Mouse (Mus musculus) lung, postnatal 14 days (tissue): Measurements from ENCODE around the gene Tradd.

ENCODE experiments used
- DNase-seq: peaks from one replicate; pipeline ENCODE4 v3.0.0; 2021

Tradd gene

DNA sequence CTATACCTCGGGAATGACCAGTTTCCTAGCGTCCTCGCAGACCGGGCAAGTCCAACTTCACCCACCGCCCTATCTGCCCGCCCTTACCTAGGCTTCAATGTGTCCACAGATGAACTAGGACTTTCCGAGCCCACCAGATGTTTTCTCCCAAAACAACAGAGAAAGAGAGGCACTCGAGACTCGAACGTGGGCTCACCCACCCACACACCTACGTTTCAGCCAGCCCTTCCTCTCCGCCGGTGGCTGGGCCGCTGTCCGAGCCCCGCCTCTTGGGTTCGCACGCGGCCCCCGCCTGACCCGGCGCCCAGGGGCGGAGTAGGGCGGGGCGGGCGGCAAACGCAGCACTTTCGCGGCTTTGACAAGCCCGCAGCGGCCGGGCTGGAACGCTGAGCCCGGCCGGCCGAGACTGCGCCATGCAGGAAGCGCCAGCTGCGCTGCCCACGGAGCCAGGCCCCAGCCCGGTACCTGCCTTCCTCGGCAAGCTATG, 5.1 kb upstream of the Tradd start, which contains the start of gene Hsf4:
Gene Hsf4 (plus strand): TSS at position 341 of the 487 bp plus-strand sequence.
- peak; percentile 75 for DNase-seq

DNA sequence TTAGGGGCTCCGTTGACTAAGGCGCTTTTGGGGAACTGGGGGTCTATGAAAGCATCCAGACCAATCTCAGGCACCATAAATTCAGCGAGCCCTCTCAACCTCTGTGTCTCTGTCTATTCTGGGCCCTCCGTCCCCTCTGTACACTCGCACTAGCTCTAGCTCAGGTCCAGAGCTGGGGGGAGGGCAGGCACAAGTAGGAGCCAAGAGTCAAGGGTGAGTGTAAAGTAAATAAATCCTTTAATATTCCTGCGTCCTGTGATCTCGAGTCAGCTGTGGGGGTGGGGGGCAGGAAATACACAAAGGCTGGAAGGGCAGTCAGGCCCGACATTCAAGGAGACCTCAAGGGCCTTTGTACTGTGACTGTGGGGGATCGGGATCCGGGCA, 4.7 kb upstream of the Tradd start:
- DNase-seq = peak; percentile 58

DNA sequence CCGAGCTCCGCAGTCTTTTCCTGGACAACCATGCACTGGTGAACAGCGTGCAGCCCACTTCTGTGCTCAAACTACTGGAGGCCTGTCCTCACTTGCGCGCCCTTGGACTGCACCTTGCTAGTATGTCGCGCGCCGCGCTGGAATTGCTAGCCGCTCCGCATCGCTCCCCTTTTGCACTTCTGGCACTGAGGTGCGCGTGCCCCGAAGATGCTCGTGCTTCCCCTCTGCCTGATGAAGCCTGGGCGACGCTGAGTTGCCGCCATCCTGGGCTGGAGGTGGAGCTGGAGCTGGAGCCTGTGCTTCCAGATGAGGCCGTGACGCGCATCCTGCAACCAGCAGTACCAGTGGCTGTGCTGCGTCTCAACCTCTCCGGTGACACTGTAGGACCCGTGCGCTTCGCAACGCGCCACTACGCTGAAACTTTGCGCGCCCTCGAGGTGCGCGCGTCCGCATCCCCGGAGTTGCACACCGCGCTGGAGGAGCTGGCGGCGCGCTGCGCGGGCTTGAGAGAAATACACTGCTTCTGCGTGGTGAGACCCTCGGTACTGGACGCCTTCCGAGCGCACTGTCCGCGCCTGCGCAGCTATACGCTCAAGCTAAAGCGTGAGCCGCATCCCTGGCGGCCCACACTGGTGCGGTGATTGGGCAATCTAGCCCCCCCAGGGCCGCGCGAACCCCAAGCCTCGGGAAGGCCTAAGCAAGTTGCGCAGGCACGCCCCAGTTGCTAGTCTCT, 4.1 kb upstream of the Tradd start:
- DNase-seq = no peak

DNA sequence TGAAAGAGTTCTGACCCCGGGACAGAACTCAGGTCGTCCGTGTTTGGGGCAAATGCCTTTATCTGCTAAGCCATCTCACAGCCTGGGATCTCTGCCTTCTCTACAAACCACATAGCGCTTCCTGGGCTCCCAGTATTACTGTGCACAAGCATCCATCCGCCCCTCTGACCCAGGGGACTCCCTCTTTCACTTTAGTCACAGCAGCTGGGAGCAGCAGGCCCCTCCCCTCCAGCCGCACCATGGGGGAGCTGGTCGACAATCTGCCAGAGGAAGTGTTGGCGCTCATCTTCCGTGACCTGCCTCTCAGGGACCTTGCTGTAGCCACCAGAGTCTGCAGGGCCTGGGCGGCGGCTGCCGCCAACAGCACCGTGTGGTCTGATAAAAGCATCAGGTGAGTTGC, 2.4 kb upstream of the Tradd start:
- no peak for DNase-seq

DNA sequence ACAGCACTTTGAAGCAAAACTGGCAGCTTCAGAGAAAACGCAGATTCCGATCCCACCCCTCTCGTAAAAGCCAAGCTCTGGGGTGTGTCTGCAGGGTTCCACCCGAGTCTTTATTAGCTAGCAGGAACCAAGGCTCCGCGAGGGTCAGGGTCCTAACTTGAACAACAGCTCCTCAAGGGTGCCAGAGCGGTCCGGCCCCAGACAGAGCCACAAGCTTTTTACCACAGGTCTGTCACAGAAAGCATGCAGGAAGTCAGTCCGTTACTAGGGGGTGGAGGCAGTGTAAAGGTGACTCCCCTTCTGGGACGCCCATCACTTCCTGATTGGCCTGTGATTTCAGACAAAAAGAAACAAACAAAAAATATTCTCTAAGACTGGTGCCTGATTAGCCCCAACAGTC, 719 bp upstream of the Tradd start:
- no peak for DNase-seq

DNA sequence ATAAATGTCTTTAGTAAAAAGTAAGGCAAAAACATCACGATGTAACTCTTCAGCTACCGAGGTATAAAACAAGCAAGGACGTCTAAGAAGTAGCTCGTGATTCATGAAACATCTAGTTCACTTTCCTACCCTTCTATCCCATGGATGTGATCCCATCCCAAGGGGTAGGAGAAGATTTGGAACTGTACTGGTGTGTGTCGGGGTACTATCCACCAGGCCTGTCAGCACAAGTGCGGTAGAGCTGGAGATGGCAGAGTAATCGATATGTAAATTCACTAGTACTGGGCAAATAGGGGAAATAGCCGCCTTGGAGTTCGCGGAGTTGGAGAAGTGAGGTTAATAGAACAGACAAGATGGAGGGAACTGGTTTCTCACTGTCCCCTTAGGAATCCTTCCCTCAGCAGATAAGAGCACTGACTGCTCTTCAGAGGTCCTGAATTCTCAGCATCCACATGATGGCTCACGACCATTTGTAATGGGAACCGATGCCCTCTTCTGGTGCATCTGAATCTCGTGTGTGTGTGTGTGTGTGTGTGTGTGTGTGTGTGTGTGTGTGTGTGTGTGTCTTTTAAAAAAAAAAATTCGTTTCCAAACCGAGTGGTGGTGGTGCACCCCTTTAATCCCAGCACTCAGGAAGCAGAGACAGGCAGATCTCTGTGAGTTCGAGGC, 1.0 kb downstream of the Tradd start:
- no peak for DNase-seq

DNA sequence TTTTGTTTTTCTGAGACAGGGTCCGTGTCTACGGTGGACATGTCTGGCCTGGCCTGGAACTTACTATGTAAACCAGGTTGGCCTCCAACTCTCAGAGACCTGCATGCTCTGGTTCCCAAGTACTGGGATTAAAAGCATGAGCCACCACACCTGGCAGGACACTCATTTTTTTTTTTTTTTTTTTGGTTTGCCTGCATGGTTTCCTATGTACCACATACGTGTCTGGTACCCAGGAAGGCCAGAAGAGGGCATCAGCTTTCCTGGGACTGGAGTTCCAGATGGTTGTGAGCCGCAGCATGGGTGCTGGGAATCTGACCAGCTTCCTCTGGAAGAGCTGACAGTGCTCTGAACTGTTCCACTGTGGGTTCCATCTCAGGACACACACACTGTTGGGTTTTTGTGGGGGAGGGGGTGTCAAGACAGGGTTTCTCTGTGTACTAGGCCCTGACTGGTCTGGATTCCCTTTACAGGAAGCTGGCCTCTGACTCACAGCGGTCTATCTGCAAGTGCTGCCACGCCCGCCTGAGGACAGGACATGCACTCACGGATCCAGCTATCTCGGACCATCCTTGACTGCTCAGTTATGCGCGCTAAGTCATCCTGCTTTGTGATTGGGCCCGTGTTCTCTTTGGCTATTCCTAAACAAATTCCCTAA, 3.0 kb downstream of the Tradd start:
- no peak for DNase-seq

DNA sequence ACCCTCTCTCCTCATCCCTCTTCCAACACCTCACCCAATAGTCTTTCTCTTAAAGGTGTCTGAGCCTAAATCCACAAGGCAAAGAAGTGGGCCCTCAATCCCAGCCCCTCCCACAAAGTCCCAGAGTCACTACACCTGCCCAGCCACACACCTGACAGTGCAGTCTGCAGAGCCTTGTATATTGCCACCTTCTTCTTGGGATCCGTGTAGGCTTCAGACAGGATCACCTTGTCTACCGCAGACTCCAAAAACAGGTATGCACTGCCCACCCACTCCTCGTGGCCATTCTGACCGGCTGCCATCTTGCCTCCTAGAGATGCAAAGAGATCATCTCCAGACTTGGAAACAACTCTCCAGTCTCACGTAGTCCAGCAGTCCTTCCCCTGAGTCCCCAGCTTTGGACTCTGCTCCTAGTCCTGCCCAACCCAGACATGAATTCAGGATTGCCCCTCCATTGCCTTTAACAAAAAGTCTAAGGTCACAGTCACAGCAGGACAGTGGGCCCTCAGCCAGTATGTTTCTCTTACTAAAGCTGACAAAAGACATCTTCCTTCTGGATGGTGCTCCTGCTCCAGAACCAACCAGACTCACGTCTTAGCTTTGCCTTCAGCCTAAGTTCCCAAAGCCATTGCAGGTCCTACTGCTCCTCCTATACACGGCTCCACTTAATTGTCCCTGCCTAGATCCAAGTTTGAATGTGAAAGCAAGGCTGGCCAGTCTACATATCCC, 3.9 kb downstream of the Tradd start:
- no peak for DNase-seq

DNA sequence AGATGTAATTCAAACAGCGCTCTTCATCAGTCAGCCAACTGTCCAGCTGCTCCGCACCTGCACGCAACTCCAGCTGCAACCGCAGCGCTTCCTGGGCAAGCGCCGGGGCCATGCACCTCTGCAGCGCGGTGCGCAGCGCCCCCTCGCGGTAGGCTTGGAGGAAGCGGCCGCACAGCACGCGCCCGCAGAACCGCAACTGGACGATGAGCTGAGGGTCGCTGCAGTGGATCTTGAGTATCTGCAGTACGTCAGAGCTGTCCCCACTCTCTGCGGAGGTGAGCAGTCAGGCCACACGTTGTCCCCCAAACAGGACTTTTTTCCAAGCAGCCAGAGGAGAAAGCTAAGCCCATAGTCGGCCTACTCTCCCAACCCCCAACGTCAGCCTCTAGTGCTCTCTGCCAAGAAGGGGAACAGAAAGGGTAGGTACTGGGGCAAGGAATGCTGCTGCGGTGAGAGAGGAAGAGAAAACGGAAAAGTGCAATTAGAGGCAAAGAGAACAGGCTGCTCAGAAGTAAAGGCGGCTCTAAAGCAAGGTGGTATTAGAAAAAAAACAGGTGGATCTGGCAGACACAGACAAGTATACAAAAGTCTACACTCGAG, 4.6 kb downstream of the Tradd start:
- peak; percentile 85 for DNase-seq

DNA sequence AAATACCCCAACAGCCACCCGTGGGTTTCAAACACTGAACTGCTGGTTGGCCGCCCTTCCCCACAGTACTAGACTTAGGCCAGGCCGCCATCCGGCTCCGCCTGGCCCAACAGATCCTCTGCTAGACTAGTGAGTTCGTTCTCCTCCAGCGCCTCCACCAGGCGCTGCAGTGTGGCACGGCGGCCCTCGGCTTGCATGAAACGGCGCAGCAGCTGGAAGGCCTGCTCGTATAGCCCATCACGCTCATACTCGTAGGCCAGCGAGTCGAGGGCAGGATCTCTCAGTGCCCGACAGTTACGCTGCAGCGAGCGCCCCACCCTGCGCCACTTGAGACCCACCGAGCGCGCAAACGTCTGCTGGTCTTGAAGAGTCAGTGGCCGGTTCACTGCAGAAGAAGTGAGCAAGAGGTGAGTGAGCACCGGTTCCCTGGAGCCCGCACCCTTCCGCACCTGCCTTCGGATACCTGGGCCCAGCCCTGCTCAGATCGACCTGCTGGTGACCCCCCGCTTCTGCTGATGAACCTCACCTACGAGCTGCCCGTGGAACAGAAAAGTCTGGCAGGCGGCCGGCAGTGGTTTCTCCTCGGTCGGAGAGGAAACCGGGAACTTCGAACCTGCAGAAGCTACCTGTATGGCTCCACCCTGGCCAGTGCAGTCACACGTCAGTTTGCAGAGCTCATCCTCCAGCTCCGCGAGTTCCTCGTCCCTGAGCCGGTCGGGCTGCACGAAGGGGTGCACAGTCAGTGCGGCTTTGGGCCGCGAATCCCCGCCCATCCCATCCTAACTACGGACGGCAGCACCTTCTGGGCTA, 5.3 kb downstream of the Tradd start:
- no peak for DNase-seq

DNA sequence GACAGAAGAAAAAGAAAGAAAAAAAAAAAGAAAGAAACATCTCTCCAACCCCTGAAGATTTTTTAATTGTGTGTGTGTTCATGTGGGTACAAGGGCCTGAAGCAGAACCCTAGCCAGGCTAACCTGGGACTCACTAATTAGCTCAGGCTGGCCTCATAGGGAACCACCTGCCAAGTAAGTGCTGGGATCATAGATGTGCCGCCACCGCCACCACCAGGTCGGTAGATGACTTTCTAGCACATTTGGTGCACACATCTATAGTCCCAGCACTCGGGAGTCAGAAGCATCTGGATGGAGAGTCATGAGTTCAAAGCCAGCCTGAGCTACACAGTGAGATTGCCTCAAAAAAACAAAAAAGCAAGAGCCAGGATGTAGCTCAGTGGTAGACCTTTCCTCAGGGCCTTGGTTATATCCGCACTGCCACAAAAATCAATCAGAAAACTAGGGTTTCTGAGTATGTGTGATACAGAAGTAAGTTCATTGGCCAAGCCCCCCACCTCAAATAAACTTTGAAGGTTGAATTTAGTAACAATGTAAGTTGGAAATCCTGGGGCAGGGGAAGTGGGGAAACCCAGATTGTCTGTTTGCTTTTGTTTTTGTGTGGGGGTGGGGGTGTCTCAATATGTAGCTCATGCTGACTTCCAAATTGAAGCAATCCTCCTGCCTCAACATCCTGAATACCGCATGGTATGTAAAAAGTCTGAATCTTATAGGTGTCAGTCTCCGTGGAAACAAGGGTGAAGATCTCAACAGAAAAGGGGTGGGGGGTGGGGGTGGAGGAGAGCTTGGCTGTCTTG, 6.9 kb downstream of the Tradd start:
- no peak for DNase-seq

DNA sequence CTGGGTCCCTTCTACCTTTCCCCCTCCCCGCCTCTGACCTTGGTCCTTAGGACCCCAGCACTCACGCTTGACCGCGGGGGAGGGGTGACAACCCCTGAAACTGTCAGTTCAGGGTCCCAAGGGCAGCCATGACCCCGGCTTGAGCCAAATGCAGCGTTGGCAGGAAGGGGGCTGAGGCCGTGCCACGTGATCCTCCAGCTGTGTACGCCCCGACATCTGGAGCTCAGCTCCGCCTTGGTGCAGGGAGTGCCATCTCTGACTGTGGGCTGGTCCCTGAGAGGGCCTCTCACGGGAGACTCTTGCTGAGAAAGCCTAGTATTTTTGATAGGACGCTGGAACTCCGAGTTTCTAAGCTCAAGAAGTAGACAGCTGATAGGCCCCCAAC, 9.5 kb downstream of the Tradd start, which contains the start of gene B3gnt9:
Gene B3gnt9 (minus strand): TSS at position 188 of the 385 bp plus-strand sequence.
- DNase-seq = peak; percentile 70

DNA sequence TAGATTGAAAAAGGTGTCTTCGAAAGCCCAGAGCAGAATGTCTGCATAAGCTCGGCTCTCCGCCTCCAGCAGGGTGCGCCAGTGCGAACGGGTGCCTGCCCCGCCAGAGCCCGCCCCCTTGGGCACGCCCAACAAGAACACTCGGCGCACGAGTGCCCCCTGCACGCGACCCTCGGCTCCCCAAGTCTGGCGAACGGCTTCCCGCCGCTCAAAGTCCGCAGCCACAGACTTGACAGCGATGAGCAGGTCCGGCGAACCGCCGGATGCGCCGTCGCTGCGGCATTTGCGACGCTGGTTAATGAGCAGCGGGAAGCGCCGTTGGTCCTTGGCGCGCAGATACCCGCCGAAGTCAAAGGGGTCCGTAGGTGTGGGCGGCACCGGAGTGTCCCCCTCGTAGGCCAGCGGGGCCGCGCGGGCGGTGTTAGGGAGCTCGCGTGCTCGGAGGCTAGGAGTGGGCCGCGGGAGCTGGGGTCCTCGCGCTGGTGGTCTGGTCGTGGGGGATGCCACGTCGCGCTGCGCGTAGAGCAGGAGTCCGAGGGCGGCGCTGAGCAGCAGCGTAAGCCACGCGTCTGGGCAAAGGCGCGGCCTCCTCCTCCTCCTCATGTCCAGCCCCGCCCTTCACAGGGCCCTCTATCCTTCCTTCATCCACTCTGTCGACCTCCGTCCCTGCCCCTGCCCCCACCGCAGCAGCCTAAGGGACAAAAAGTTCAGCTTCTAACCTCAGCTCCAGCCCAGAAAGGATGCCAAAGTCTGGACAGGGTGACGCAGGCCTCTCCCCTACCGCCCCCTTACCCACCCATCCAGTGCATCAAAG, 10.1 kb downstream of the Tradd start:
- peak; percentile 94 for DNase-seq

DNA sequence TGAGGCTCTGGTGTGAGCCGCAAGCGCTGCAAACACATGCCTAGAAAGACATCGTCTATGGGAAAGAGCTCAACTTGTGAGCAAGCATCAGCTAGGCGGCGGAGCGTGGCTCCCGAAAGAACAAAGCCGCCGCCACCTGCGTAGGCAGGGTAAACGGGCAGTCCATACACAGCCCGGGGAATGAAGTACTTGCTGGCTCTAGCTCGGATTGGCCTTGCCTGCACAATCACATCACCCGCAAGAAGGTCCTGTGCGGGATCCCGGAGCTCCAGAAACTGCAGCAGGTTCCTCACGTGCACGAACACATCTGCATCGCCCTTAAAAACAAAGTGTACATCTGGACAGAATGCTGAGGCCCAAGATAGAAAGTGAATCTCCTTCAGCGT, 10.7 kb downstream of the Tradd start:
- DNase-seq = no peak

DNA sequence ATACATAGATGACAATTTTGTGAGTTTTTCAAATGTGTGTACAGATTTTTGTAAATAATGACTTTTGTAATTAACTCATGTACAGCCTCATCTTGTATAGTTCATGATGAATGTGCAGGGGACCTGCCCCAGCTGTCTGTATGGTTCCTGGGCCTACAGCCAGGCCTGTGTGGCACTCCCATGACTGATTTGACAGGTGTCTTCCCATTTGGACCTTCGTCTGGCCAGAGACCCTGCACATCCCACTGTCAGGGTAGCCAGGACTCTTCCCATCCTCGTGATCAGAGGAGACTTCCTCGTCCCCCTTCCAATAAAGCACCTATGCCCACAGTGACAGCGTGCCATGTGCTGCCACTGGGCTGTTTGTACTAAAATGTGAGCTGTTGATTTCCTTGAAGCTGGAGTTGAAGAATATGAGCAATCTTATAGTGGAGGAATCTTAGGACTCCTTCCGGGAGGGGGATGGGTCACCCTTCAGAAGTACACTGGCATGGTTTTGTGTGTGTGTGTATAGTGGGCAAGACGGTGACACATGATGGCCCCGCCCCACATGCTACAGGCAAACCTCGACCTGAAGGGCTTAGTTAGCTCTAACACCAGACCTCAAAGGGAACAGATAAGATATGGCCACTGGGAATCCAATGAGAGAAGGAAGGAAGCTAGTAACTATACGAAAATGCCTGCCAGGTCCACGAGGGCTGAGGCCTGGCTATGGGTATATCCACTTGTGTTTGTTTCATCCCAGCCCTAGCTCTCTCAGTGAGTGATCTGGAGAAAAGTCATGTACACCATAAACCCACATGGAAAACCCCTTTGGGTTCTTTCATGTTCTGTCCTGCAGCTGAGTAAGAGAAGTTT, 11.5 kb downstream of the Tradd start:
- DNase-seq = no peak

DNA sequence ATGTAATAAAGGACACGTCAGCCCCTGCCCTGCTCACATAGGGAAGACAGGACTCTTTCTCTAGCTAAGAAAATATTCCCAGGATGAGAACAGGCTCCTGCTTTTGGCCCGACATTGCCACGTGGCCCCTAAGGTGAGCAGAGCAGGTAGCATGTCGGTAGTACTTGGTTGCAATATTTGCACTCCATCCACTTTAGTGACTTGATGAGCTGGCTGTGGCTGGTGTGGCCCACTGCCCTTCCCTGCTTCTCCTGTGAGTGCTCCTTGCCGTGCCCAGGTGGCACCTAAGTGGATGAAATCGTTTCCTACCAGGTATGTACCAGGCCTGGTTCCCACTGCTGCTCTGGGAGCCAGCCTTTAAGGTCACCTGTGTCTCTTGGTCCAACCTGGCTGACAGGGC, 12.5 kb downstream of the Tradd start:
- DNase-seq = no peak

DNA sequence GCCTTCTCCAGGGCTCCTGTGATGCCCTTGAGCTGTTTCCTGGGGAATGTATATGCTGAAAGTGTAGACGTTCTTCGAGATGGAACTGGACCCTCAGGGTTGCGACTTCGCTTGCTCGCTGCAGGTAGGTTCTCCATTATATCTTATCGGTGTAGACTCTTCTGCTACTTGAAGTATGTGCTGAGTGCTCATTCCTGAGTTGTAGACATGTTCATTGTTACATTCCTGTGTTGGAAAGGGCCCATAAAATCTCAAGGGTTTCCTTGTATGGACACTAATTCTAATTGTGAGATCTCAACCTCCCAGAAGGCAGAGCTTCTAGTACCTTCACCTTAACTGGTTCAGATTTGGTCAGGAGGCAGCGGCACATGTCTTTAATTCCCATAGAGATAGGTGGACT, 23.4 kb downstream of the Tradd start:
- DNase-seq = no peak

DNA sequence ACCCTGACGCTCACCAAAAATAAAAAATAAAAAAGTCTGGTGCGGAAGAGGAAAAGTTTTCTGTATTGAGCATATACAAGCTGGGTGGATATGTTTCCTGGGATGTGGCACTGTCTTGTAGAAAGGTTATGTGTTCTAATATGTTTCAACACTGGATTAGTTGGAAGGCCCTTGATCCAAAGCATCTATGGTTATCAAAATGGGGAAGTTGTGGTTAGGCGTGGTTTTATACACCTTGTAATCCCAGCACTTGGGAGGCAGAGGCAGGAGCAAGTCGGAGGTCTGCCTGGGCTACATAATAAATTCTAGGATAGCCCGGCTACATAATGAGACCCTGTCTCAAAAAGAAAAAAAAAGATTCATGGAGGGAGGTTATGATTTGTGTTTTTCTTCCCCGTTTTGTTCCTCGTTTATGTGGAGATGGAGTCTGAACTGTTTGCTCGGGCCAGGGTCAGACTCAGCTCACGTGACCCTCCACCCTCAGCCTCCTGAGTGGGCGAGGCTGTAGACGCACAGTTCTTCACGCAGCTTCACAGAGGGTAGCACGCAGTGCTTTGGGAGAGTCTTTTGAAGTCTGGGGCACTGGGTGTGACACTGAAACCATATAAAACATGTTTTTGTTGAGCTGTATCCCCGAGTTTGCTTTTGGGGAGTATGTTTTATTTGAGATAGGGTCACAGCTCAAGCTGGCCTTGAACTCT, 26.8 kb downstream of the Tradd start:
- no peak for DNase-seq

DNA sequence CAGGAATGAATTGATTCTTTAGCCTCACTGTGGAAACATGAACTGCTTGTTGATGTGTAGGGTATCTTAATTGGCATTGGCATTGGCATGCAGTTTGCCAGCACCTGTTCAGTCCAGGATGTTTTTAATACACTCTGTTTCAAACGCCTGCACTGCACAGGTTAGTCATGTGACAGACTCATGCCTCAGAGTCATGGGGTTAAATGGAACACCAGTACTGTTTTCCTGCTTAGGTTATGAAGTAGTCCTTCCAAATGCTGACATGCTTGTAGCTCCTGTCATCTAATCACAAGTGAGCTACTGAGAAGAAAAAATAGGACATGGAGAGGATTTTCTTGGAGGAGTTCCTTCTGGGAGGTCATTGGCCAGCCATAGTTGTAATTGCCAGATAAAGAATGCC, 29.2 kb downstream of the Tradd start:
- no peak for DNase-seq
